Mouse (Mus musculus) embryonic facial prominence, embryonic 11.5 days (tissue): Measurements from ENCODE around the gene Prdm4. TPM values are rescaled to one million over a fixed set of nuclear protein-coding genes. Genes with fewer than 3 reads are reported as not detected.
A peak's percentile ranks its signal among the peaks of the same experiment; 100 is the strongest.

Experiments used
- ATAC-seq: fragments of 200-750 bp; cut with Nextera tagmentation; replicated peaks from 2 replicates; pipeline ENCODE4 v1.8.0; 2017; ENCODE audit warnings: low read depth; ENCODE audit not compliant: insufficient number of reproducible peaks, low FRiP score, low TSS enrichment
- DNase-seq: peaks from one replicate; pipeline ENCODE4 v3.0.0-alpha.2; 2015; ENCODE audit warnings: low spot score
- H3K27ac ChIP-seq: fragments of 300-500 bp; sonication (generic); replicated peaks from 2 replicates; pipeline ENCODE4 v1.5.1; 2014; ENCODE audit warnings: mild to moderate bottlenecking, low read depth, low read length, control low read depth
- H3K27me3 ChIP-seq: fragments of 300-500 bp; sonication (generic); 2 replicates; pipeline ENCODE4 v1.6.1; 2014; ENCODE audit warnings: mild to moderate bottlenecking, low read length, moderate library complexity, mixed read lengths; ENCODE audit not compliant: control insufficient read depth, insufficient read depth
- H3K36me3 ChIP-seq: fragments of 300-500 bp; sonication (generic); replicated peaks from 2 replicates; pipeline ENCODE4 v1.6.1; 2014; ENCODE audit warnings: low read depth, mild to moderate bottlenecking, low read length, moderate library complexity, mixed read lengths; ENCODE audit not compliant: control insufficient read depth, insufficient read depth
- H3K4me1 ChIP-seq: fragments of 300-500 bp; sonication (generic); 2 replicates; pipeline ENCODE4 v1.6.1; 2014; ENCODE audit warnings: low read length, mixed read lengths; ENCODE audit not compliant: control insufficient read depth, insufficient read depth
- H3K4me2 ChIP-seq: fragments of 300-500 bp; sonication (generic); 2 replicates; pipeline ENCODE4 v1.6.1; 2014; ENCODE audit warnings: low read depth, mild to moderate bottlenecking, control low read depth, low read length, moderate library complexity
- H3K4me3 ChIP-seq: fragments of 300-500 bp; sonication (generic); 2 replicates; pipeline ENCODE4 v1.5.1; 2014; ENCODE audit warnings: low read depth, low read length, control low read depth
- H3K9ac ChIP-seq: fragments of 300-500 bp; sonication (generic); replicated peaks from 2 replicates; pipeline ENCODE4 v1.6.1; 2014; ENCODE audit warnings: mild to moderate bottlenecking, control low read depth, low read length
- H3K9me3 ChIP-seq: fragments of 300-500 bp; sonication (generic); replicated peaks from 2 replicates; pipeline ENCODE4 v1.6.1; 2016; ENCODE audit warnings: mild to moderate bottlenecking, low read length, inconsistent platforms, mixed read lengths; ENCODE audit not compliant: control insufficient read depth
- WGBS: fragments of 180-500 bp; shearing (Covaris S2); extraction: QIAGEN DNeasy Blood & Tissue Kit; methylation state at CpG from one replicate; pipeline ENCODE4 v1.1.7; 2014; 5-methylcytosine and 5-hydroxymethylcytosine counted together
- polyA plus RNA-seq: library from polyadenylated mRNA; unstranded; fragments of >200 nt; fragmentation: Nextera tagmentation; extraction: Ambion mirVana; gene quantifications from 2 replicates; pipeline ENCODE4 v1.2.1, GENCODE M21; 2014

Gene Prdm4
- polyA plus RNA-seq, 1 experiment from 2014 or later: 38.1 TPM

DNA sequence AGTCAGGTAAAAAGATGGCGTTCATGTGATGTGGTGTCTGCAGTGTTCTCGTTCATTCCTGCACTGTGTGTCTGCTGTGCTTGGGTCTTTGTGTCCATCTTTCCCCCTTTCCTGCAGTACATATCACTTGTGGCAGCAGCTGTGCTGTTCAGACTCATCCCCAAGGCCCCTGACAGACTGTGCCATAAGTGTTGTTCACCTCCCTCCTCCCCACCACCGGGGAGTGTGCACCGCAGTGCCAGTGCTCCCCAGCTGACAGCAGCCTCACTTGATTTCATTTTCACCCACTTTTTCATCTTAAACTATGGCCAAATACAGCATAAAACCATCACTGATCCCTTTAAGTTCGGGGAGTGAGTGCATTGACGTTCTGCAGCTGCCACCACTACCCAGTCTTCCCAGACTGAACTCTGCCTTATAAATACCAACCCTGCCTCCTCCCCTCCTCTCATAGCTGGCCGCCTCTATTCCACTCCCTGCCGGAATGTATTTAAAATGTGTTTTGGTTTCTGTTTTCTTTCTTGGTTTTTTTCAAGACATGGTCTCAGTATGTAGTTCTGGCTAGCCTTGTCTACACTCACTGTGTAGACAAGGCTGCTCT is 37.0 kb downstream of the Prdm4 start:
- Histone ChIP-seq H3K9me3 (no peaks in the 10 kb centered on the region), H3K27ac (no peak overlapping the region), H3K9ac (no peak overlapping the region), H3K4me2 (no peak overlapping the region), H3K36me3 (peaks cover 12% of the 10 kb centered on the region), H3K4me3 (no peak overlapping the region), H3K4me1 (no peaks in the 10 kb centered on the region), H3K27me3 (no peaks in the 10 kb centered on the region)
- no peak for ATAC-seq
- WGBS: 93% methylated on average over 8 of the region's 8 CpGs
- no peak for DNase-seq

DNA sequence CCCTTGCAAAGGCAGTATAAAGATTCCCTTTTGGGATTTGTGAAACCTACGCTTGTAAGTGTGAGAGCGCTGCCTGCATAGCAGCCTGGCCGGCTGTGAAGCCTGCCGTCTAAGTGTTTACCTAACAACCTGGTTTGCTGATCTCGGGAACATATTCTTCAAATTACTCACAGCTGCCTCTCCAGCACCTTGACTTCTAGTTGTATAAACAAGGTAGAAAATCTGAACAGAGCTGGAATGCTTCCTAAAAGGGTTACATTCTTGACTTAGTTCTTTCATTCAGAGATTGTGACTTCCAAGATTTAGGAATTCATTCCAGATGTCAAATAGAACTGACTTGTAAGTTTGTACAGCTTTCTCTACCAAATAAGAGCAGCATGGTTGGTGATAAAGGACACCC is 41.1 kb downstream of the Prdm4 start:
- no peak for ATAC-seq
- H3K9ac ChIP-seq: no peak overlapping the region
- no peaks in the 10 kb centered on the region for H3K9me3 ChIP-seq
- no peak overlapping the region for H3K4me2 ChIP-seq
- H3K27me3 ChIP-seq: no peaks in the 10 kb centered on the region
- H3K4me1 ChIP-seq: no peaks in the 10 kb centered on the region
- peak; percentile 15 for DNase-seq
- peaks cover 9% of the 10 kb centered on the region for H3K36me3 ChIP-seq
- H3K27ac ChIP-seq: no peak overlapping the region
- H3K4me3 ChIP-seq: no peak overlapping the region
- 77% methylated on average over 5 of the region's 5 CpGs for WGBS

DNA sequence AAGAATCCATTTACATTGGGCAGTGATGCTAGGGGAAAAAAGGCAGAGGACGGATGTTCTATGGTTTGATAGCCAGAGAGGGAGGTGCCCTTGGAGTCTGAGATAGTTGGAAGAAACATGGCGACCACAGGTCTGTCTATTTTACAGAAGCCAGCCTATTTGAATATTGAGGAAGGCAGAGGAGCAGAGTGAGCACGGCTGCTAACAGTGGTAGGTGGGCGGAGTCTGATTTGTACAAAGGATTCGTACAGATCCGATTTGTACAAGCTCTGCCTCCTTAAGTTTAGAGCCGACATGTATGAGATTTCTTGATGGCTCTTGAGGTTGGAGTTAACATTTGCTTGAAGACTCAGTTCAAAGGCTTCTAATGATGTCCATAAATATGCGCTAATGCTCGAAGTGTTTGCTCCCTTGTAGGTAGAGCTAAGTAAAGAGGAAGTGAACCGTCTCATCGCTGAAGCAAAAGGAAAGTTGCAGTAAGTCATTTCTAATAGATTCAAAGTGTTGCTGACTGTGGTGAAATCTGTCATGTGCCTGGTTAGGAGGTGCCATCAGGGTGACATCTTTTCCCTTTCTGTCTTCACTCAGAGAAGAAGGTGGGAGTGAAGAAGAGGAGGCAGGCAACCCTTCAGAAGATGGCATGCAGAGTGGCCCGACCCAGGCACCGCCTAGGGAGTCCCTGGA is 42.9 kb downstream of the Prdm4 start:
- H3K27ac ChIP-seq: no peak overlapping the region
- WGBS: 92% methylated on average over 13 of the region's 13 CpGs
- no peak overlapping the region for H3K9ac ChIP-seq
- no peak for ATAC-seq
- peaks cover 5% of the 10 kb centered on the region for H3K36me3 ChIP-seq
- DNase-seq: no peak
- H3K9me3 ChIP-seq: no peaks in the 10 kb centered on the region
- no peak overlapping the region for H3K4me3 ChIP-seq
- H3K4me1 ChIP-seq: no peaks in the 10 kb centered on the region
- no peaks in the 10 kb centered on the region for H3K27me3 ChIP-seq
- no peak overlapping the region for H3K4me2 ChIP-seq

DNA sequence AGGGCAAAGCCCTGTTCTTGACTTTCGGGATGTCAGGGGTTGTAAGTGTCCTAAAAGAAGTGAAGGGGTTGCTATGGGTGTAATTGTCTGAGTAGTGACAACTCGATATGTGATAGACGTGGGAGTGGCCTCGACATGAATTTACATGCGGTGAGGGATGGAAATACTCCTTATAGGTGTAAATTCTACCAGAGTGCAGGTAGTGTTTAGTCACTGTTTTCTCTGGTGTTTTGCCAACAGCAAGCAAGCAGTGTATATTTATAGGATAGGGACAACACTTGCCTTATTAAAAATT is 44.5 kb downstream of the Prdm4 start:
- WGBS: 3% methylated on average over 5 of the region's 5 CpGs
- Histone ChIP-seq H3K27me3 (no peaks in the 10 kb centered on the region), H3K9me3 (no peaks in the 10 kb centered on the region), H3K36me3 (peaks cover 5% of the 10 kb centered on the region), H3K4me3 (peak overlapping the region; percentile 99), H3K4me1 (no peaks in the 10 kb centered on the region), H3K27ac (no peak overlapping the region), H3K4me2 (peak overlapping the region; percentile 77), H3K9ac (peak overlapping the region; percentile 90)
- no peak; the same call in 1 of the 2 replicates for ATAC-seq
- DNase-seq: peak; percentile 1

DNA sequence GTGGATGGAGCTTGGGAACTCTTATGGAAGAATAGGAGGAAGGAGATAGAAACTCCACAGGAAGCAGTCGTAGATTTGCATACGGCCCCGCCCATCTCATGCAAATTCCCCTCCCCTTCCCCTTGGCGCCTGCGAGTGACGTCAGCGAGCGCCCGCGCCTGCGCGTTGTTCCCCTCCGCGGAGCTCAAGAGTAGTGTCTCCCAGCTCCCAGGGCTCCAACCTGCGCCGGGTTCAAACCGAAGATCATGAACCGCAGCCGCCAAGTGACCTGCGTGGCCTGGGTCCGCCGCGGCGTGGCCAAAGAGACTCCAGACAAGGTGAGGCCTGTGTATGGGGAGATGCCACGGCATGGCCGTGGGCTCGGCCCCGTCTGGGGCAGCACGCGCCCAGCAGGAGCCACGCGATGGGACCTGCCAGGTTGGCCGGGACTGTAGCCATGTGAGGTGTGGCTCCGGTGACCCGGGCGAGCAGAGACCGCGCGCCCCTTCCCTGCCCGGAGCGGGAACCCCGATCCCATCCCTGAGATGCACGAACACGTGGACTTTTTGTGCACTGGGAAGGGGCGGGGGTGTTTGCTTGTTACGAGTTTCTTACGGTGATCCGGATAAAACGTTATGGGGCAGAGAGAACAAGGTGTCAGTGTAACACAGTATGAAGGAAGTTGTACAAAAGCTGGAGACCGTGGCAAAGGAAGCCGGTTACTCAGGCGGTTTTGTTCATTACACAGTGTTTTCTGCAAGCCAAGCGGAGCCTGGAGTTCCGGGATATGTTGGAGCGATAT is 45.1 kb downstream of the Prdm4 start:
- Histone ChIP-seq H3K36me3 (peaks cover 5% of the 10 kb centered on the region), H3K9ac (peak overlapping the region; percentile 90), H3K27ac (no peak overlapping the region), H3K27me3 (no peaks in the 10 kb centered on the region), H3K4me1 (no peaks in the 10 kb centered on the region), H3K4me2 (peak overlapping the region; percentile 77), H3K9me3 (no peaks in the 10 kb centered on the region), H3K4me3 (peak overlapping the region; percentile 99)
- DNase-seq: peak; percentile 93
- under 1% methylated on average over 55 of the region's 55 CpGs for WGBS
- peak; percentile 89 for ATAC-seq

DNA sequence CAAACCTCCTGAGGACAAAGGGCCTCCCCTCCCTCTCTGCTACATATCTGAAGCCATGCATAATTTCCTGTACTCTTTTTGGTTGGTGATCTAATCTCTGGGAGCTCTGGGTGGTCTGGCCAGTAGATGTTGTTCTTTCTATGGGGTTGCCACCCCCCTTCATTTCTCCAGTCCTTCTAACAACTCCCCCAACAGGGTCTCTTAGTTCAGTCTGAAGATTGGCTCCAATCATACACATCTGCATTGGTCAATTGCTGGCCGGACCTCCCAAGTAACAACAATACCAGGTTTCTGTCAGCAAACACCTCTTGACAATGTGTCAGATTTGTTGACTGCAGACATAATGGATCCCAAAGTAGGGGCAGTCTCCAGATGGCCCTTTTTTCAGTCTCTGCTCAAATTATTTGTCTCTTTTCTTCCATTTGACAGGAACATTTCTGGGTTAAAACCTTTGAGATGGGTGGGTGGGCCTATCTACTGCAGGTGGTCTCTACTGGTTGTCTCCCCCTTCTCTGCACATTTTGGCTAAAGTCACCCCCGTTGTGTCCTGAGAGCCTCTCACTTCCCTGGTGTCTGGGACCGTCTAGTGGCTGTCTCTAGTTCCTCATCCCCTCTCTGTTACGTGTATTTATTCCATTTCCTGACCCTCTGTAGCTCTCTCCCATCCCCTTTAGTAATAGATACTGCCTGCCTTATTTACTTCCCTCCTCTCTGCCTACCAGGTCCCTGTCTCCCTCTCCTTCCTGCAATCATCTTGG is 70.7 kb downstream of the Prdm4 start:
- 77% methylated on average over 4 of the region's 4 CpGs for WGBS
- Histone ChIP-seq H3K9ac (no peak overlapping the region), H3K27me3 (no peaks in the 10 kb centered on the region), H3K4me3 (no peak overlapping the region), H3K4me1 (no peaks in the 10 kb centered on the region), H3K36me3 (no peaks in the 10 kb centered on the region), H3K4me2 (no peak overlapping the region), H3K27ac (no peak overlapping the region), H3K9me3 (no peaks in the 10 kb centered on the region)
- DNase-seq: no peak
- ATAC-seq: no peak
